Mouse (Mus musculus): ENCODE measurements around the gene Taf6l.
"Not testable (repeated sequence)": the region's sequence is repeated elsewhere in the genome, so short reads cannot be mapped to it uniquely, and the experiment has no call there.

Taf6l gene

GRCm38 (mm10) chr19:8735389-8736159 lies 50.6 kb downstream of the Taf6l start, which contains the start of gene Wdr74:
TSS of gene Wdr74 (plus strand) at chr19:8735827.
- DNase-seq: peak; percentile 92

DNA sequence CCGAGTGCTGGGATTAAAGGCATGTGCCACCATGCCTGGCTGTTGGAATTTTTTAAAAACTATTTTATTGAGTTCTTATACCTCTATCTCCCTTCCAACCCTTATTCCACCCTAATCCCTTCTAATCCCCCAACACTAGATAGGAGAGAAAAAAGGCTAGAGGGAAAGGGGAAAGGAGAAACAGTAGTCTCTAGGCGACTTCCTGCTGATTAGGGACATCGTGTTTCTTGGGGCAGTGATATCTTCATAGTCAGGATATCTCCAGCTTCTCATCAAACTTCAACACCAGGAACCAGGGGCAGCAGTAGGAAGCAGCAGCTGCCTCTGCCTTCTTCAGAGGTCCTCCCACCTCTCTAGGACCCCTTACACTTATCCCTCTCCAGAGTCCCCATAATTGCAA lies 51.9 kb downstream of the Taf6l start:
- no peak for DNase-seq

- not testable (repeated sequence) for DNase-seq
Measured at GRCm38 (mm10) chr19:8728335-8729099, 57.7 kb downstream of the Taf6l start.

- no peak for DNase-seq
Measured at GRCm38 (mm10) chr19:8727495-8728114, 58.6 kb downstream of the Taf6l start.

- no peak for DNase-seq
Measured at GRCm38 (mm10) chr19:8726609-8727390, 59.4 kb downstream of the Taf6l start.

- DNase-seq: no peak
Measured at GRCm38 (mm10) chr19:8725081-8725613, 61.1 kb downstream of the Taf6l start.
